ENCODE assay signal across 22 mouse cellular contexts in the genomic region with DNA sequence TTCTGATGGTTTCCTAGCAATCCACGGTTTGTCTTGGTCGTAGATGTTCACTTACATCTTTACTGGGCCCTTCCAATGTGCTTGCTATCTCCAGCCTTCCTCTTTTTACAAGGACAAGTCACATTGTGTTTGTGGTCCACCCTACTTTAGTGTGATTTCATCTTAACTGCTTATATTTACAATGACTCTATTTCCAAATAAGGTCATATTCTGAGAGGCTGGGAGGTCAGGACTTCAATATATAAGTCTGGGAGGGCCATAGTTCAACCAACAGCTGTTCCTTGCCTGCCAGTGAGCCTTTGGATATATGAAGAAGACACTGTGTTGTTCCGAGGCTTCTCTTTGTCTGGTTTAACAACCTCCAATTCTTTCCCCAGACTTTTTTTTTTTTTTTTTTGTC.
DNase-seq lines count a peak whose midpoint lies in the region; ATAC-seq and TF ChIP-seq lines count a peak whose summit lies in the region.
"Had no signal": no experiment of that assay in that cellular context is flagged by ENCODE, and none has a peak within 500 bp of the region (broad histone marks: within the 10 kb centered on the region; RNA-seq: fewer than 3 reads in every experiment).

No protein-coding gene starts in this region.

- H3K27me3 ChIP-seq in kidney, embryonic 16.5 days (ENCODE audit: insufficient read depth, low read length) = no peaks in the 10 kb centered on the region
- no peaks in the 10 kb centered on the region for H3K27me3 ChIP-seq in lung, embryonic 16.5 days (ENCODE audit: control insufficient read depth, insufficient read depth, low read depth, low read length)
- no peaks in the 10 kb centered on the region for H3K27me3 ChIP-seq in stomach, embryonic 14.5 days (ENCODE audit: control insufficient read depth, insufficient read depth, low read length)
- H3K27me3 ChIP-seq in stomach, postnatal 0 days (ENCODE audit: control insufficient read depth, insufficient read depth, low read length) = no peaks in the 10 kb centered on the region
- H3K27me3 ChIP-seq: heart, embryonic 12.5 days had no signal

- no peak overlapping the region for H3K4me2 ChIP-seq in kidney, embryonic 16.5 days (replicated peaks; ENCODE audit: low read depth, low read length)
- H3K4me2 ChIP-seq in lung, embryonic 16.5 days (ENCODE audit: low read depth, low read length) = no peak overlapping the region
- no peak overlapping the region for H3K4me2 ChIP-seq in stomach, embryonic 14.5 days (replicated peaks; ENCODE audit: low read depth, low read length)
- H3K4me2 ChIP-seq in stomach, postnatal 0 days (replicated peaks; ENCODE audit: low read depth) = no peak overlapping the region
- H3K4me2 ChIP-seq: heart, embryonic 12.5 days had no signal

- 52% methylated on average over 3 of the region's 3 CpGs for WGBS in kidney, embryonic 16.5 days
- WGBS in lung, embryonic 16.5 days = 45% methylated on average over 3 of the region's 3 CpGs
- WGBS in stomach, embryonic 14.5 days = 53% methylated on average over 3 of the region's 3 CpGs
- WGBS in stomach, postnatal 0 days = 54% methylated on average over 3 of the region's 3 CpGs

- intact Hi-C loops in left cerebral cortex, postnatal 10 days (cut with DNase I) = no loop called here

- no peaks in the 10 kb centered on the region for H3K36me3 ChIP-seq in kidney, embryonic 16.5 days (ENCODE audit: insufficient read depth, low read length)
- no peaks in the 10 kb centered on the region for H3K36me3 ChIP-seq in lung, embryonic 16.5 days (ENCODE audit: control insufficient read depth, insufficient read depth, low read length)
- H3K36me3 ChIP-seq in stomach, embryonic 14.5 days (ENCODE audit: control insufficient read depth, insufficient read depth, low read length) = no peaks in the 10 kb centered on the region
- H3K36me3 ChIP-seq in stomach, postnatal 0 days (ENCODE audit: control insufficient read depth, insufficient read depth, low read length) = no peaks in the 10 kb centered on the region
- H3K36me3 ChIP-seq: embryonic facial prominence, embryonic 10.5 days; forebrain, embryonic 10.5 days; G1E; heart, embryonic 12.5 days; hindbrain, embryonic 10.5 days had no signal

- DNase-seq in kidney, postnatal 14 days = no peak
- DNase-seq in lung, postnatal 4 days = no peak
- no peak for DNase-seq in stomach, postnatal 0 days (ENCODE audit: low spot score)
- DNase-seq in left cerebral cortex, postnatal 10 days (ENCODE audit: extremely low spot score in 1 of 2, low spot score in 2 of 2) = no peak
- DNase-seq: adrenal gland, adult 8-10 months; adrenal gland, postnatal 36 days; B cell, adult 2 months; cerebellum, adult 2 months; cerebellum, postnatal 10 days; gastrocnemius, adult 2 months; gastrocnemius, postnatal 25 days had no signal

- peak overlapping the region; percentile 80 for H3K27ac ChIP-seq in kidney, embryonic 16.5 days (ENCODE audit: low read length)
- no peak overlapping the region for H3K27ac ChIP-seq in lung, embryonic 16.5 days (ENCODE audit: low read length)
- H3K27ac ChIP-seq in stomach, embryonic 14.5 days (ENCODE audit: low read length) = peak overlapping the region; percentile 28; the same call in 1 of the 2 replicates
- H3K27ac ChIP-seq in stomach, postnatal 0 days (replicated peaks) = peak overlapping the region; percentile 73; the same call in 1 of the 2 replicates
- H3K27ac ChIP-seq: embryonic facial prominence, embryonic 10.5 days; forebrain, embryonic 10.5 days; gastrocnemius, adult 2 months; hindbrain, embryonic 10.5 days had no signal

- ATAC-seq in kidney, embryonic 16.5 days (ENCODE audit: low FRiP score, low TSS enrichment) = peak; percentile 66
- ATAC-seq in lung, embryonic 16.5 days (ENCODE audit: low read depth) = peak; percentile 64
- ATAC-seq in stomach, embryonic 14.5 days (ENCODE audit: insufficient number of reproducible peaks, insufficient read depth, low FRiP score, low read depth) = 0 out of 2 replicates have a peak, but pooled peaks have one; percentile 49
- no peak for ATAC-seq in stomach, postnatal 0 days (ENCODE audit: low FRiP score, low TSS enrichment)
- ATAC-seq: CD4-positive, CD25-positive, alpha-beta regulatory T cell, adult 4 months; forebrain, embryonic 14.5 days had no signal

- H3K4me1 ChIP-seq in kidney, embryonic 16.5 days (ENCODE audit: insufficient read depth, low read length) = peaks cover 12% of the 10 kb centered on the region; the same call in 1 of the 2 replicates
- H3K4me1 ChIP-seq in lung, embryonic 16.5 days (replicated peaks; ENCODE audit: control insufficient read depth, insufficient read depth, low read length) = no peaks in the 10 kb centered on the region; the same call in 1 of the 2 replicates
- peaks cover 15% of the 10 kb centered on the region; the same call in 1 of the 2 replicates for H3K4me1 ChIP-seq in stomach, embryonic 14.5 days (ENCODE audit: control insufficient read depth, insufficient read depth, low read length)
- H3K4me1 ChIP-seq in stomach, postnatal 0 days (replicated peaks; ENCODE audit: control insufficient read depth, insufficient read depth) = no peaks in the 10 kb centered on the region

- TF ChIP-seq CTCF in stomach, postnatal 0 days (IDR thresholded peaks at IDR 0.05; ENCODE audit: low read depth) = no peak

- TF ChIP-seq EP300 in stomach, postnatal 0 days (optimal IDR thresholded peaks at IDR 0.05) = no peak

- no peak overlapping the region for H3K9ac ChIP-seq in kidney, embryonic 16.5 days (replicated peaks; ENCODE audit: low read length)
- no peak overlapping the region for H3K9ac ChIP-seq in lung, embryonic 16.5 days (ENCODE audit: low read length)
- H3K9ac ChIP-seq in stomach, embryonic 14.5 days (replicated peaks; ENCODE audit: low read depth, low read length) = no peak overlapping the region
- no peak overlapping the region for H3K9ac ChIP-seq in stomach, postnatal 0 days (ENCODE audit: low read length)
- H3K9ac ChIP-seq: heart, embryonic 12.5 days had no signal

- H3K4me3 ChIP-seq in kidney, embryonic 16.5 days (ENCODE audit: low read length) = no peak overlapping the region
- H3K4me3 ChIP-seq in lung, embryonic 16.5 days (ENCODE audit: low read length) = no peak overlapping the region
- H3K4me3 ChIP-seq in stomach, embryonic 14.5 days (ENCODE audit: low read depth, low read length) = no peak overlapping the region
- no peak overlapping the region for H3K4me3 ChIP-seq in stomach, postnatal 0 days (ENCODE audit: low read depth, low read length)
- H3K4me3 ChIP-seq: embryonic facial prominence, embryonic 10.5 days; erythroblast, embryonic 14.5 days; forebrain, embryonic 10.5 days; gastrocnemius, adult 2 months; heart, embryonic 12.5 days; hindbrain, embryonic 10.5 days had no signal

- no peaks in the 10 kb centered on the region for H3K9me3 ChIP-seq in kidney, embryonic 16.5 days (ENCODE audit: low read length)
- H3K9me3 ChIP-seq in lung, embryonic 16.5 days (ENCODE audit: control insufficient read depth, low read length) = no peaks in the 10 kb centered on the region
- no peaks in the 10 kb centered on the region for H3K9me3 ChIP-seq in stomach, embryonic 14.5 days (ENCODE audit: control insufficient read depth, low read depth, low read length)
- no peaks in the 10 kb centered on the region for H3K9me3 ChIP-seq in stomach, postnatal 0 days (ENCODE audit: control insufficient read depth, low read length)
- H3K9me3 ChIP-seq: embryonic facial prominence, embryonic 10.5 days; forebrain, embryonic 10.5 days; heart, embryonic 12.5 days; hindbrain, embryonic 10.5 days had no signal
